Comparison of ENCODE assay signal across 12 mouse cellular contexts in genomic region chr8:122497912-122498311, GRCm38 (mm10). TPM values are rescaled to one million over a fixed set of nuclear protein-coding genes. Genes with fewer than 3 reads are reported as not detected.
DNase-seq lines count a peak whose midpoint lies in the region; ATAC-seq and TF ChIP-seq lines count a peak whose summit lies in the region.
"Had no signal": no experiment of that assay in that cellular context is flagged by ENCODE, and none has a peak within 500 bp of the region (broad histone marks: within the 10 kb centered on the region; RNA-seq: fewer than 3 reads in every experiment).

No protein-coding gene starts in this region.

- ATAC-seq in intestine, postnatal 0 days, result no peak
- no peak for ATAC-seq in intestine, embryonic 15.5 days

- no peak overlapping the region for H3K9ac ChIP-seq in intestine, postnatal 0 days (ENCODE audit: low read depth, low read length)
- H3K9ac ChIP-seq in intestine, embryonic 15.5 days, result no peak overlapping the region

- no peaks in the 10 kb centered on the region for H3K4me1 ChIP-seq in intestine, postnatal 0 days (replicated peaks; ENCODE audit: control insufficient read depth, insufficient read depth, low read length)
- no peaks in the 10 kb centered on the region for H3K4me1 ChIP-seq in intestine, embryonic 15.5 days (replicated peaks)
- no peaks in the 10 kb centered on the region; the same call in 1 of the 2 replicates for H3K4me1 ChIP-seq in thymus, adult 2 months (replicated peaks; ENCODE audit: control insufficient read depth, insufficient read depth, low read length)
- no peaks in the 10 kb centered on the region; the same call in 1 of the 2 replicates for H3K4me1 ChIP-seq in brown adipose tissue, adult 24 weeks (ENCODE audit: control insufficient read depth, insufficient read depth, insufficient read length, low read length)

- DNase-seq in thymus, adult 2 months, result no peak
- no peak for DNase-seq in thymus, postnatal 36 days
- peak; percentile 18 for DNase-seq in thymus, postnatal 25 days
- no peak for DNase-seq in spleen, postnatal 36 days (ENCODE audit: low spot score in 2 of 2)
- DNase-seq in left cerebral cortex, adult 18-20 months (ENCODE audit: low spot score in 2 of 2), result no peak
- DNase-seq: heart, postnatal 10 days had no signal

- no peak for TF ChIP-seq POLR2A in thymus, adult 2 months (IDR thresholded peaks at IDR 0.05; ENCODE audit: control insufficient read depth, extremely low read depth, insufficient read depth, low read length, poor library complexity)

- no peak overlapping the region for H3K4me2 ChIP-seq in intestine, postnatal 0 days (replicated peaks; ENCODE audit: low read depth)
- no peak overlapping the region for H3K4me2 ChIP-seq in intestine, embryonic 15.5 days (replicated peaks)

- H3K4me3 ChIP-seq in intestine, postnatal 0 days (ENCODE audit: low read depth, low read length), result no peak overlapping the region
- no peak overlapping the region for H3K4me3 ChIP-seq in intestine, embryonic 15.5 days (replicated peaks)
- H3K4me3 ChIP-seq in thymus, adult 2 months (ENCODE audit: control insufficient read depth, insufficient read depth, low read length), result no peak overlapping the region
- H3K4me3 ChIP-seq in brown adipose tissue, adult 24 weeks (ENCODE audit: insufficient read depth, low read depth, low read length), result no peak overlapping the region
- H3K4me3 ChIP-seq: forebrain, embryonic 10.5 days; megakaryocyte, embryonic 14.5 days had no signal

- H3K27me3 ChIP-seq in intestine, postnatal 0 days (replicated peaks; ENCODE audit: control insufficient read depth, insufficient read depth, low read length), result no peaks in the 10 kb centered on the region
- H3K27me3 ChIP-seq in intestine, embryonic 15.5 days (replicated peaks), result no peaks in the 10 kb centered on the region
- H3K27me3 ChIP-seq in thymus, adult 2 months (ENCODE audit: control insufficient read depth, insufficient read depth, low read length), result no peaks in the 10 kb centered on the region
- H3K27me3 ChIP-seq: megakaryocyte, embryonic 14.5 days had no signal

- H3K27ac ChIP-seq in intestine, postnatal 0 days (ENCODE audit: low read depth, low read length), result no peak overlapping the region
- H3K27ac ChIP-seq in intestine, embryonic 15.5 days, result no peak overlapping the region
- H3K27ac ChIP-seq in thymus, adult 2 months (ENCODE audit: control insufficient read depth, insufficient read depth, low read length), result no peak overlapping the region
- peak overlapping the region; percentile 79; the same call in 1 of the 2 replicates for H3K27ac ChIP-seq in brown adipose tissue, adult 24 weeks (replicated peaks; ENCODE audit: low read depth, low read length)
- H3K27ac ChIP-seq: forebrain, embryonic 10.5 days had no signal

- H3K36me3 ChIP-seq in intestine, postnatal 0 days (ENCODE audit: control insufficient read depth, insufficient read depth), result peaks cover 67% of the 10 kb centered on the region
- peaks cover 38% of the 10 kb centered on the region for H3K36me3 ChIP-seq in intestine, embryonic 15.5 days
- no peaks in the 10 kb centered on the region; the same call in 1 of the 2 replicates for H3K36me3 ChIP-seq in thymus, adult 2 months (ENCODE audit: control insufficient read depth, insufficient read depth, low read length)

- WGBS in intestine, postnatal 0 days, result 68% methylated on average over 17 of the region's 17 CpGs
- 75% methylated on average over 17 of the region's 17 CpGs for WGBS in intestine, embryonic 15.5 days
- WGBS in thymus, adult 2 months, result 89% methylated on average over 17 of the region's 17 CpGs

- H3K9me3 ChIP-seq in intestine, postnatal 0 days (ENCODE audit: control insufficient read depth), result no peaks in the 10 kb centered on the region
- H3K9me3 ChIP-seq in intestine, embryonic 15.5 days, result no peaks in the 10 kb centered on the region
- H3K9me3 ChIP-seq: forebrain, embryonic 10.5 days; megakaryocyte, embryonic 14.5 days had no signal

- TF ChIP-seq CTCF in intestine, postnatal 0 days (IDR thresholded peaks at IDR 0.05; ENCODE audit: low read depth), result peak; percentile 61
- peak; percentile 48; the same call in 1 of the 2 replicates for TF ChIP-seq CTCF in thymus, adult 2 months (IDR thresholded peaks at IDR 0.05; ENCODE audit: borderline replicate concordance, control insufficient read depth, extremely low read depth, insufficient read depth, low read length, poor library complexity)

RNA-seq across cellular contexts. Expression of gene Ctu2, which starts 22.0 kb away (rescaled TPM):
- 22.4 and 26.4 TPM in 2 replicates for polyA plus RNA-seq in intestine, postnatal 0 days (2015; fragmentation: Nextera tagmentation; extraction: Ambion mirVana)
- polyA plus RNA-seq in intestine, embryonic 15.5 days (2015; fragmentation: Nextera tagmentation; extraction: Ambion mirVana), result 43.4 and 44.6 TPM in 2 replicates
- 118 and 136 TPM in 2 replicates for polyA plus RNA-seq in thymus, adult 2 months (2012; rRNA removed)
- 13.8 and 15.1 TPM in 2 replicates for polyA plus RNA-seq in brown adipose tissue, adult 24 weeks (2012; ENCODE audit: insufficient read depth, insufficient read length, missing spikeins)
- 10 to 100 TPM; 25.4 to 28.7 TPM for total RNA-seq in left cerebral cortex, adult 18-20 months (2021)

RNA-seq across cellular contexts. Expression of gene Rnf166, which starts 22.0 kb away (rescaled TPM):
- polyA plus RNA-seq in intestine, postnatal 0 days (2015; fragmentation: Nextera tagmentation; extraction: Ambion mirVana), result 22.7 and 22.8 TPM in 2 replicates
- polyA plus RNA-seq in intestine, embryonic 15.5 days (2015; fragmentation: Nextera tagmentation; extraction: Ambion mirVana), result 29.5 and 31.5 TPM in 2 replicates
- 273 and 296 TPM in 2 replicates for polyA plus RNA-seq in thymus, adult 2 months (2012; rRNA removed)
- polyA plus RNA-seq in brown adipose tissue, adult 24 weeks (2012; ENCODE audit: insufficient read depth, insufficient read length, missing spikeins), result 19.0 and 28.7 TPM in 2 replicates
- 10 to 100 TPM; 37.7 to 50.0 TPM for total RNA-seq in left cerebral cortex, adult 18-20 months (2021)

RNA-seq across cellular contexts. Expression of gene Snai3, which starts 37.4 kb away (rescaled TPM):
- polyA plus RNA-seq in intestine, postnatal 0 days (2015; fragmentation: Nextera tagmentation; extraction: Ambion mirVana), result 0.33 and 0.46 TPM in 2 replicates
- 0.57 and 0.86 TPM in 2 replicates for polyA plus RNA-seq in intestine, embryonic 15.5 days (2015; fragmentation: Nextera tagmentation; extraction: Ambion mirVana)
- 47.1 and 51.1 TPM in 2 replicates for polyA plus RNA-seq in thymus, adult 2 months (2012; rRNA removed)
- polyA plus RNA-seq in brown adipose tissue, adult 24 weeks (2012; ENCODE audit: insufficient read depth, insufficient read length, missing spikeins), result not detected in 2 replicates
- under 1 TPM; 0.51 to 0.61 TPM for total RNA-seq in left cerebral cortex, adult 18-20 months (2021)
- total RNA-seq: layer of hippocampus, adult 8-10 months had no signal

RNA-seq across cellular contexts. Expression of gene Piezo1, which starts 53.2 kb away (rescaled TPM):
- 4.4 and 7.3 TPM in 2 replicates for polyA plus RNA-seq in intestine, postnatal 0 days (2015; fragmentation: Nextera tagmentation; extraction: Ambion mirVana)
- polyA plus RNA-seq in intestine, embryonic 15.5 days (2015; fragmentation: Nextera tagmentation; extraction: Ambion mirVana), result 10.8 and 12.2 TPM in 2 replicates
- 93.6 and 106 TPM in 2 replicates for polyA plus RNA-seq in thymus, adult 2 months (2012; rRNA removed)
- 14.7 and 20.4 TPM in 2 replicates for polyA plus RNA-seq in brown adipose tissue, adult 24 weeks (2012; ENCODE audit: insufficient read depth, insufficient read length, missing spikeins)
- 1 to 10 TPM; 5.2 to 5.5 TPM for total RNA-seq in left cerebral cortex, adult 18-20 months (2021)

RNA-seq across cellular contexts. Expression of gene Mvd, which starts 54.7 kb away (rescaled TPM):
- 18.7 and 19.2 TPM in 2 replicates for polyA plus RNA-seq in intestine, postnatal 0 days (2015; fragmentation: Nextera tagmentation; extraction: Ambion mirVana)
- polyA plus RNA-seq in intestine, embryonic 15.5 days (2015; fragmentation: Nextera tagmentation; extraction: Ambion mirVana), result 60.2 and 68.3 TPM in 2 replicates
- 25.0 and 26.2 TPM in 2 replicates for polyA plus RNA-seq in thymus, adult 2 months (2012; rRNA removed)
- polyA plus RNA-seq in brown adipose tissue, adult 24 weeks (2012; ENCODE audit: insufficient read depth, insufficient read length, missing spikeins), result 10.0 and 16.3 TPM in 2 replicates
- total RNA-seq in left cerebral cortex, adult 18-20 months (2021), result 10 to 100 TPM; 25.3 to 27.4 TPM

Comparison
In these comparisons a context has a peak if more than half of its experiments do, and no peak if none do; other contexts are left out.
1. RNA of gene Snai3, which starts 37.4 kb away (polyA plus RNA-seq): 47.1 to 51.1 TPM in thymus, adult 2 months; 0.57 to 0.86 TPM in intestine, embryonic 15.5 days, 0.33 to 0.46 TPM in intestine, postnatal 0 days and not detected in brown adipose tissue, adult 24 weeks; every median in the first group is over 10 times any median in the second.